Mouse (Mus musculus): ENCODE data around the gene Cd86.

Cd86 gene

DNA sequence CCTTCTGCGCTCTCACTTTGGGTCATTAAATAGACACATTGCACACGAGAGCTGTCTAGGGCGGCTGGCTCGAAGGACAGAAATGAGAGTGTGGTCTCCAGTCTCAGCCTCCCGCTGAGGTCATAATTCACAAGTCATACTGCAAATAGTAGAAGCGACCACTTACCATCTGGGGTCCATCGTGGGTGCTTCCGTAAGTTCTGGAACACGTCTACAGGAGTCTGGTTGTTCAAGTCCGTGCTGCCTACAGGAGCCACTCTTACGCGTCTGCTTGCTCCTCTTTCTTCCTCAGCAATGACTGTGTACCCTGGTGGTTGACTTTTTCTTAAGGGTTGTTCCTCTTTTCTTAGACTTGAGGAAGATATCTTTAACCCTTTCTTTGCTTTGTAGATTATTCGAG is at the start of gene Cd86:
Gene Cd86, minus strand, starts transcription at position 300 of the 400 bp plus-strand sequence.
- DNase-seq (ENCODE audit: low read depth, low spot score), result no peak

- DNase-seq (ENCODE audit: low read depth, low spot score), result peak; percentile 7
Measured at GRCm38 (mm10) chr16:36711760-36712159, 45.9 kb upstream of the Cd86 start.

GRCm38 (mm10) chr16:36710794-36711193 is 44.9 kb upstream of the Cd86 start:
- no peak for DNase-seq (ENCODE audit: low read depth, low spot score)

DNA sequence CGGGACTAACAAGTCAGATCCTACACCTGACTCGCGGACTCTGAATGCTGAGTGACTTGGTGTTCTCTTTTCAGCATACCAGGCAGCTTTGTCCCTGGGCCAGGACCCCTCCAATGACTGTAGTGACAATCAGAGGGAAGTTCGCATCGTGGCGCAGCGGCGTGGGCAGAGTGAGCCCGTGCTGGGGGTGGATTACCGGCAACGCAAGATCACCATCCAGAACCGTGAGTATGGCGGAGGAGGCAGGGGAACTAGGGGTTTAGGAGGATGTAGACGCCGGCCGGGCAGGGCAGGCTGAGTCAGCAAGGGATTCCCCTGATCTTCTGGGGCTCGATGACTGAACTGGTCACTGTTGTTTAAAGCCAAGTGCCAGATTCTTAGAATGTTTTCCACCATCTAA is 43.5 kb upstream of the Cd86 start:
- no peak for DNase-seq (ENCODE audit: low read depth, low spot score)

GRCm38 (mm10) chr16:36708751-36709150 is 42.9 kb upstream of the Cd86 start:
- DNase-seq (ENCODE audit: low read depth, low spot score), result no peak

GRCm38 (mm10) chr16:36707702-36708423 is 42.0 kb upstream of the Cd86 start:
- peak; percentile 27 for DNase-seq (ENCODE audit: low read depth, low spot score)

DNA sequence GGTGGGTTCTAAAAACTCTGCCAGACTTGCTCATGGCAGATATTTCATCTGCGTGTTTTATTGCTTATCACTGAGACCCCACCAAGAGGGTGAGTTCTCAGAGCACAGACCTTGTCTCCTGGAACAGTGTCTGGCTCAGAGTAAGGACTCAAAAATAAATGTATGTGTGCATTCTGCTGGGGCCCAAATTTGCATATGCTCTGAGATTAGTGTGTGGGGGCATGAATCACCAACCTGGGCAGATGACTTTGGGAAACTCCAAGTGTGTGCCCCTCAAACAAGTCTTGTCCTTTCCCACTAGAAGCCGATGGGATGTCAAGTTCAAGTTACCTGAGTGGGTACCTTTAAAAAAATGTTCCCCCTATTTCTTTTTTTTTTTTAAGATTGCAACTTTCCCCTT is 34.6 kb upstream of the Cd86 start:
- no peak for DNase-seq (ENCODE audit: low read depth, low spot score)

DNA sequence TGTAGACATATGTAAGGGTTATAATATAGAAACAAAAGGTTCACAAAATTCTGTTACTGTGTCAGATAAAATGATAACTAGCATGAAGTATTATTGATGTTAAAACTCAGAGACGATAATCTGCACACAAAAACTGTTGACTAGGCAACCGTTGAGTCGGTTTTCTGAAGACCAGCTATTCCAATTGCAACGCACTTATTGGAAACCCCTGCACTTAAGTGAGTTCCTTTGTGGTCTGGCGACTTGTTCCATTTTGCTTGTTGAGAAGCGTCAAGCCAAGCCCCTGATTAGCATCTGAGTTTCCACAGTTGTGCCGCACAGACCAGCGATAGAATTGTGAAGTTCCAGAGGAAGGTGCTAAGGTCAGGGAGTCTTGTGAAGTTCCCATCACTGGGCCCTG is 31.4 kb upstream of the Cd86 start:
- DNase-seq (ENCODE audit: low read depth, low spot score), result no peak

DNA sequence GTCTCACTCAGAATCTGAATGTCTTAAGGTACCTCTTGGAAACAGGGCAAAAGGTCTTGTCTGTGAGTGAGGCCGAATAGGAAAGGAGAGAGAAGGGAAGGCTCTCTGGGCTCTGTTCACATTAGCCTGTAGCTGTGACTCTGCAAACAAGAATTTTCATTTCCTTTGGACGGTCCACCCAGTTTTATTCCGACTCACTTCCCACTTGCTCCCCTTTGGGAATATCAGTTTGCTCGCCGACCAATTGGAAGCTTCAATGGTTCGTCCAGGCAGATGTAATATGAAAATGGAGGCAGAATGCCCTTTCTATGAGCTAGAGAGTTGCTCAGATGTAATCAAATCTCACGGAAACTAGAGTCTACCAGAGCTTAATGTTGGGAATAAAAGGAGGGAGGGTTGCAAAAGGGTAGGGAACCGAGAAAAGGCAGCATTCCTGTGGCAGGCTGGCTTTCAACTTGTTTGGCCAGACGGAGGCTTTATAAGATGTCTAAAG is 29.0 kb upstream of the Cd86 start:
- DNase-seq (ENCODE audit: low read depth, low spot score), result no peak

DNA sequence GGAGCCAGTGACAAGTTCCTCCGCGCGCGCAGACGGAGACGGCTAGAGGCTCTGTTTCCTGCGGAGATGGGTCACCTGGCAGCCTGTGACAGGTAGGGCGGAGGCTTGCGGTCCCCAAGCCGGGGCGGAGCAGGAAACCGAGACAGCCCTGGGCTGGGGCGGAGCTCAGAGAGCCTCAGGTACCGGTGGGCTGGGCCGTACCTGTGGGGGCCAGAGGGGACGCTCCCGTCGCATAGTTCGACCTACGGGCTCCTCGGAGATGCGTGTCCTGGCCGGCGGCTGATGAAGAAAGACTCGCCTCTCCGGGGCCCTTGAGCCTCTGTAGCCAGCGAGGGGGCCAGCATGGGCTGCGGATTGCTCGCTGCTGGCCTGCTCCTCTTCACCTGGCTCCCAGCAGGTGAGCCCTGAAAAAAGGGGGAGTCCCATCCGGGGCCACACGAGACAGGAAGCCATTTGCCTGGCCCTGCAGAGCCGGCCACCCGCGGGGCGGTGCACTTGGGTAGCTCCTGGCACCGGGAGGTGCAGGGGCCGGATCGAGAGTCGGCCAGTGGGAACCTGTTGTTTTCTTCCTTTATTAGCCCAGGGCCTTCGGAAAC is 28.0 kb upstream of the Cd86 start, which contains the start of gene Ildr1:
Gene Ildr1, plus strand, starts transcription at position 161 of the 596 bp plus-strand sequence.
- peak; percentile 6 for DNase-seq (ENCODE audit: low read depth, low spot score)

DNA sequence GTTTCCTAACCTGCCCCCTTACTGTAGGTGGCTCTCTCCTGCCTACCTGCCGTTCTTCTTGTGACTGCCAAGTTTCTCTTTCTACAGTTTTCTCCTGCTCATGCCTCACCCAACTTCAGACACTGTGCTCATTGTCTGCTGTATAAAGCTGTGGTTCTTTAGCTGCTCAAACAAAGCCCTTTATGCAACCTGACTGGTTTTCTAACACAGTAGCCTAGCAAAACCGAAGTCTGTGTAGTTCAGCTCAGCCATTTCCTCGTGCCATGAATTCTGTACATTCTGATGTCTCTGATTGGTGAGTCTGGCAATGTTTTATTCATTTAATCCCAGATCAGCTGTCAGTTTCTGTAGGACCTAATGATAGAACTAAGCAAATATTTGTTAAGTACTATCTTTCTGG is 25.6 kb upstream of the Cd86 start:
- DNase-seq (ENCODE audit: low read depth, low spot score), result no peak

GRCm38 (mm10) chr16:36688076-36688475 is 22.2 kb upstream of the Cd86 start:
- DNase-seq (ENCODE audit: low read depth, low spot score), result no peak

GRCm38 (mm10) chr16:36684325-36684918 is 18.5 kb upstream of the Cd86 start:
- peak; percentile 5 for DNase-seq (ENCODE audit: low read depth, low spot score)

- no peak for DNase-seq (ENCODE audit: low read depth, low spot score)
Measured at GRCm38 (mm10) chr16:36681829-36682228, 15.9 kb upstream of the Cd86 start.

DNA sequence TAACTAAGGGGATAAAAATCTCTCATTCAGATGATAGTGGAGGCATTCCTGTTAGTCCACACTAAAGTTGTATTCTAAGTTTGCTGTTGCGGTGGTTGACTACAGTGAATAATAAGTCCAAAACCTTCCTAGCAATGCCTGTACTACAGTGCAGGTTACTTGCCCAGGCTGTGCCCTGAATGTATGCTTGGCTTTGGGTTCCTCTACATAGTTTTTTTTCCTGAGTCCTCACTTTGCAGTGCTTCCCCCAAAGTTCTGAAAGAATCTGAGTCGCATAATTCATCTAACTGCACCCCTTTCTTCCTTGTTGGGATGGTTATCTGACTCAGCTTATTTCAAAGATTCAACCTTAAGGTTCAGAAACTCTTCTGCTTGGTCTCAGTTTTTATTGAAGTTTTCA is 10.0 kb upstream of the Cd86 start:
- no peak for DNase-seq (ENCODE audit: low read depth, low spot score)

DNA sequence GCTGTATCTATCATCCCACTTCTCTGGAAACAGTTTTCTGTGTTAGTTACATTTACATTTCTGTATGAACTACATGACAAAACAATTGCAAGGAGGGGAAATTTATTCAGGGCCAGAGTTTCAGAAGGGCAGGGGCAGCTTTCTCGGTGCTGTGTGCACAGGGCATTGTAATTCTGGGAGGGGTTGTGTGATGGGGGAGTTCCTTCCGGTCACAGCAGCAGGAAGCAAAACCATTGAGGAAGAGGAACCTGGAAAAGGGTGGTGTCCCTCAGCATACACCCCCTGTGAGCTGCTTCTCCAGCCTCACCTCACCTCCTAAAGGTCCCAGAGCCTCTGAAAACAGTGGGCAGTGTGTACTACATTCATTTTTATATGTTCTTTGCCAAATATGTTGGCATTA is 9.4 kb upstream of the Cd86 start:
- no peak for DNase-seq (ENCODE audit: low read depth, low spot score)

- no peak for DNase-seq (ENCODE audit: low read depth, low spot score)
Measured at GRCm38 (mm10) chr16:36674457-36675204, 8.8 kb upstream of the Cd86 start.

GRCm38 (mm10) chr16:36673196-36673595 is 7.3 kb upstream of the Cd86 start:
- DNase-seq (ENCODE audit: low read depth, low spot score), result no peak

DNA sequence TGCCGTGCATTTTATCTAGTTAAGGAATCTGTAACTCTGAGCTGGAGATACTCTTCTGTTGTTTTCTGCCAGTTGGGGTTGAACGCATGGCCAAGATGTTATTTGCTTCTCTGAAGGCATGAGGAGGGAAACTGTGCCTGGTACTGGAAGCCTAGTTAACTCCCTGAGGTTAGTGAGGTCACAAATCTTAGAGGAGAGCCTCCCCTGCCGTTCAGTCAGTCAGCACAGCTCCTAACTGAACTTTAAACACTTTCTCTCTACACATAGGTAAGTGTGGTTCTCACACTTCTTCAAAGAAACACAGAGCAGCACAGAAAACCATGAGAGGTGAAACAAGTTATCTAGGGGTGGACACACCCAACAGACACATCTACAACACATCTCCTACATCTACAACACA is 4.7 kb upstream of the Cd86 start:
- no peak for DNase-seq (ENCODE audit: low read depth, low spot score)

DNA sequence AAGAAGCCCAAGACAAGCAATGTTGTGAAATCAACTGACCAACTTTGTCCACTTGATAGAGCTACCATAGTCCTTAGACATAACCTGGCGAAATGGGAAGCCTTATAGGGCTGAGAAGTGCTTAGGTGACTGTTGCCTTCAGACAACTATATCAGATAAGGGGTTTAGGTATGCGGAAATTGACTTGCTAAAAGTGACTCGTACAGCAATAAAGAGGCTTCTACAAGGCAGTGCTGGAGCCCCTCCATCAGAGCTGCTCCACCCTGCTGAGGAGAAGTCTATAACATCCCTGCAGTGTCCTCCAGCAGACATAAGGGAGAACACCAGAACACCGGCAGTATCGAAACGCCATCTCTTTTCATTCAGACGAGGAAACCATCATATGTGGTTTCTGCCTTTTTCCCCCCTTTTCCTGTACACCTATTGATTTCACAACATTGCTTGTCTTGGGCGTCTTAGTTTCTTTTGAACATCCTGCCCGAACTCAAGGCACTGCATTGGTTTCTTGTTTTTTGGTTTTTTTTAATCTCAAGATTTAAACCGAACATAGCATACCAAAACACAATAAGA is 652 bp upstream of the Cd86 start:
- no peak for DNase-seq (ENCODE audit: low read depth, low spot score)

DNA sequence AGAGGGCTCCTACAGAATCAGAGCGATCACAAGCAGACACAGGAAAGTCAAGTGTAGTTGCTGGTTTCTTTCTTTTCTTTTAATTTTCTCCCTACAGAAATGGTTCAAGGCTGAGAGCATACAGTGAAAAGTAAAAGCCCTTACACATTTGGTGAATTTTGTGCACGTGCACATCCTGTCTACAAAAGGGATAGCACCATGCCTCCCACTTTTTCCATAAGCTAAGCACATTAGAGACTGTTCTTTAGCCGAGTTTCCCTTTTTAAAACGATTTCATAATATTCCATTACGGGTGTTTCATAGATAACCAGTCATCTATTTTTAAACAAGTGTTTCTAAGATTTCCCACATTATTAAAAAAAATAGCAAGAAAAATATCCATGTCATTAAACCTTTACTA is 2.4 kb downstream of the Cd86 start:
- no peak for DNase-seq (ENCODE audit: low read depth, low spot score)

- no peak for DNase-seq (ENCODE audit: low read depth, low spot score)
Measured at GRCm38 (mm10) chr16:36661330-36661729, 4.6 kb downstream of the Cd86 start.
